Mouse (Mus musculus) liver, embryonic 14.5 days (tissue): ENCODE data around the gene Syt3.

Experiments
- CTCF ChIP-seq: IDR thresholded peaks from 2 replicates; pipeline ENCODE4 v1.5.1; 2016; ENCODE audit warnings: antibody characterized with exemption, low read depth, control low read depth
- EP300 ChIP-seq: IDR thresholded peaks from 2 replicates; pipeline ENCODE4 v1.6.1; 2016; ENCODE audit warnings: antibody characterized with exemption, low read depth

- TF ChIP-seq CTCF, result no peak
- no peak for TF ChIP-seq EP300
Measured at GRCm38 (mm10) chr7:44340226-44340625, 43.7 kb upstream of the Syt3 start.
